Mouse (Mus musculus) neutrophil, adult 65 days (primary cell): ENCODE measurements around the gene Adh6b. TPM values are rescaled to one million over a fixed set of nuclear protein-coding genes. Genes with fewer than 3 reads are reported as not detected.

ENCODE experiments used
- total RNA-seq: library from RNA; stranded (reverse); gene quantifications from 2 replicates; pipeline ENCODE4 v1.2.4, GENCODE M21; 2023

The Adh6b gene
- total RNA-seq, result not detected in 2 replicates

DNA sequence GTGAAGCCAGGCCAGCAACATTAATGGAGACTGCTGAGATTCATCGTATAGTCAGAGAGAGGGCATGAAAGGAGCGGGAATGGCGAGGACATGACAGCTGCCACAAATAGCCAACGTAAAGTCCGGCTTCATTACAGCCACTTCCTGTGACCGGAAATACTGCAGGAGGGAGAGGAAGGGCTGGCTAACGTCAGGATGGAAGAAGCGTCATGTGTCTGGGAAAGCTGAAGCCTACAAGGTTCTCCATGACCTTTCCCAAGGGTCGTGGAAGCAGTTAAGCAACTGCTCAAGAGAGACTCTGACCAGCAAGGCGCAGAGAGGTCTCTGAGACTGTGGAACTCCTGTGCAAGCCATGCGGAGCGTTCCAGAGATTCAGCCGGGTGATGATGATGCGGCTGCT lies at the start of gene Adh6b:
Adh6b (plus strand) TSS at position 305 of the 400 bp plus-strand sequence.

GRCm38 (mm10) chr3:138312965-138313364 lies 28.6 kb upstream of the Adh6b start, which contains the start of gene Adh6a:
Gene Adh6a (plus strand): TSS chr3:138313286.

Other genes with a start within 250 kb of the Adh6b start
- gene Trmt10a, start 198.3 kb upstream of the Adh6b start, total RNA-seq, result 2.3 and 2.4 TPM in 2 replicates
- gene Mttp, start 196.8 kb upstream of the Adh6b start, total RNA-seq, result 0.47 and 0.79 TPM in 2 replicates
- not detected in 2 replicates for gene 4930579F01Rik, start 147.9 kb upstream of the Adh6b start, total RNA-seq
- gene Adh7, start 124.0 kb upstream of the Adh6b start, total RNA-seq, result not detected in 2 replicates
- not detected in 2 replicates for gene Adh1, start 80.8 kb upstream of the Adh6b start, total RNA-seq
- not detected in 2 replicates for gene Adh6a, start 28.5 kb upstream of the Adh6b start, total RNA-seq
- gene Adh4, start 73.7 kb downstream of the Adh6b start, total RNA-seq, result not detected in 2 replicates
- gene Adh5, start 101.3 kb downstream of the Adh6b start, total RNA-seq, result 31.3 and 33.4 TPM in 2 replicates
- gene Metap1, start 147.7 kb downstream of the Adh6b start, total RNA-seq, result 21.8 and 31.3 TPM in 2 replicates
- gene Eif4e, start 184.4 kb downstream of the Adh6b start, total RNA-seq, result 36.1 and 41.5 TPM in 2 replicates